Mouse (Mus musculus) hindbrain, postnatal 0 days (tissue): ENCODE results near the gene 0610010K14Rik. TPM values are rescaled to one million over a fixed set of nuclear protein-coding genes. Genes with fewer than 3 reads are reported as not detected.

ENCODE experiments used
- ATAC-seq: fragments of 200-750 bp; cut with Nextera tagmentation; 2 replicates; pipeline ENCODE4 v1.8.0; 2017; ENCODE audit warnings: mild to moderate bottlenecking, moderate TSS enrichment, moderate library complexity
- DNase-seq: peaks from one replicate; pipeline ENCODE4 v3.0.0-alpha.2; 2015; ENCODE audit warnings: low spot score
- H3K27ac ChIP-seq: fragments of 300-500 bp; sonication (generic); 2 replicates; pipeline ENCODE4 v1.5.1; 2014; ENCODE audit warnings: mild to moderate bottlenecking
- H3K27me3 ChIP-seq: fragments of 300-500 bp; sonication (generic); 2 replicates; pipeline ENCODE4 v1.6.1; 2014; ENCODE audit warnings: low read length, mixed read lengths; ENCODE audit not compliant: insufficient read depth
- H3K36me3 ChIP-seq: fragments of 300-500 bp; sonication (generic); 2 replicates; pipeline ENCODE4 v1.6.1; 2014; ENCODE audit warnings: low read length, mixed read lengths; ENCODE audit not compliant: insufficient read depth
- H3K4me1 ChIP-seq: fragments of 300-500 bp; sonication (generic); 2 replicates; pipeline ENCODE4 v1.6.1; 2014; ENCODE audit warnings: antibody characterized with exemption, low read length, mixed read lengths; ENCODE audit not compliant: insufficient read depth
- H3K4me2 ChIP-seq: fragments of 300-500 bp; sonication (generic); 2 replicates; pipeline ENCODE4 v1.6.1; 2014; ENCODE audit warnings: low read depth, mild to moderate bottlenecking, low read length, moderate library complexity, mixed read lengths
- H3K4me3 ChIP-seq: fragments of 300-500 bp; sonication (generic); 2 replicates; pipeline ENCODE4 v1.5.1; 2014; ENCODE audit warnings: low read length
- H3K9ac ChIP-seq: fragments of 300-500 bp; sonication (generic); replicated peaks from 2 replicates; pipeline ENCODE4 v1.6.1; 2014; ENCODE audit warnings: mild to moderate bottlenecking, low read length, moderate library complexity, mixed read lengths
- H3K9me3 ChIP-seq: fragments of 300-500 bp; sonication (generic); 2 replicates; pipeline ENCODE4 v1.6.1; 2016; ENCODE audit warnings: low read length, mixed read lengths
- CTCF ChIP-seq: IDR thresholded peaks from 2 replicates; pipeline ENCODE4 v1.5.1; 2016; ENCODE audit warnings: antibody characterized with exemption, control low read depth, low read depth
- WGBS: fragments of 180-500 bp; shearing (Covaris S2); extraction: QIAGEN DNeasy Blood & Tissue Kit; methylation state at CpG from one replicate; pipeline ENCODE4 v1.1.7; 2014; 5-methylcytosine and 5-hydroxymethylcytosine counted together
- microRNA counts: library from miRNA; unstranded; fragments of <30 nt; microRNA quantifications from one replicate; lab custom pipeline; 2015
- microRNA-seq, 2 experiments: library from miRNA; unstranded; fragments of <30 nt; microRNA quantifications; one replicate each; pipeline ENCODE4; 2016
- polyA plus RNA-seq: library from polyadenylated mRNA; unstranded; fragments of >200 nt; fragmentation: Nextera tagmentation; extraction: Ambion mirVana; gene quantifications from 2 replicates; pipeline ENCODE4 v1.2.1, GENCODE M21; 2015
- total RNA-seq: library from RNA; depleted of rRNA; stranded (reverse); fragments of >200 nt; gene quantifications from 2 replicates; pipeline ENCODE4 v1.2.3, GENCODE M21; 2014; rRNA removed

0610010K14Rik gene
- total and polyA plus RNA-seq, 2 experiments from 2014 or later: 61.6 to 172 TPM

DNA sequence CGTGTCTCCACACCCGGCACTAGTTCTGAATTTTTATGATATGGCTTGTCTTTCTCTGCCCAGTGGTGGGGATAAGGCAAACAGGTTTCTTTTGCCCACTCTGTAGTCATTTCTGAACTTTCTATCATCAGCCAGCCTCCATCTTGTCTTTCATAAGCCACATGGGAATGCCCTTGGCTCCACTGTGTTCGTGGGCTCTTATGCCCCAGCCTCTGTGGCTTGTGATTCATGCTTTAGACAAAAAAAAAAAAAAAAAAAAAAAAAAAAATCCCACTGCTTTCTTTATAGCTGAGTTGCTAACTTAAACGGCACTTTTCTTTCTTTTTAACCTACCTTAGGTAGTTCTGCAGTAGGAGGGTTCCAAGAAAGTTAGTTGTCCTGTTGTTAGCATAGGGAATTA is 45.6 kb downstream of the 0610010K14Rik start:
- no peak overlapping the region for H3K4me3 ChIP-seq
- TF ChIP-seq CTCF: no peak
- no peak for DNase-seq
- H3K27me3 ChIP-seq: no peaks in the 10 kb centered on the region
- H3K4me1 ChIP-seq: no peaks in the 10 kb centered on the region
- no peak for ATAC-seq
- no peaks in the 10 kb centered on the region for H3K9me3 ChIP-seq
- no peak overlapping the region for H3K4me2 ChIP-seq
- WGBS: 88% methylated on average over 4 of the region's 4 CpGs
- no peaks in the 10 kb centered on the region for H3K36me3 ChIP-seq
- H3K9ac ChIP-seq: no peak overlapping the region
- H3K27ac ChIP-seq: no peak overlapping the region

DNA sequence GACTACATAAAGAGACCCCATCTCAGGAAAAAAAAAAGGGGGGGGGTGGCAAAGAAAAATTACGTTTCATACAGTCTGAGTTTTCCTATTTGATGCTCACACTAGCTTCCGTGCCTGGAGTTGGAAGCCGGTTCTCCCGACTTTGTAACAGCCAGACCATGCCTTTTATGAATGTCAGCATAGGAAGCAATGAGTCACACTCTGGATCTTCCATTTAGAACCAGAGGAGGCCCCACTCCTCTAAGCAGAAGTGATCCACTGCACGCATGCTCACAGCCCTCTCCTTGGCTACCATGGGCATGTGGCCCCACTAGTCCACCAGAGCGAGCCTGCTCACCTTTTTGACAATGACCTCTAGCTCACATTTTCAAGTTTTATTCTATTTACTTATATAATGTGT is 46.5 kb downstream of the 0610010K14Rik start:
- Histone ChIP-seq H3K4me2 (no peak overlapping the region), H3K36me3 (no peaks in the 10 kb centered on the region), H3K9me3 (no peaks in the 10 kb centered on the region), H3K4me3 (no peak overlapping the region), H3K27me3 (no peaks in the 10 kb centered on the region), H3K9ac (no peak overlapping the region), H3K4me1 (no peaks in the 10 kb centered on the region), H3K27ac (no peak overlapping the region)
- no peak for ATAC-seq
- TF ChIP-seq CTCF: no peak
- no peak for DNase-seq
- 81% methylated on average over 6 of the region's 6 CpGs for WGBS

DNA sequence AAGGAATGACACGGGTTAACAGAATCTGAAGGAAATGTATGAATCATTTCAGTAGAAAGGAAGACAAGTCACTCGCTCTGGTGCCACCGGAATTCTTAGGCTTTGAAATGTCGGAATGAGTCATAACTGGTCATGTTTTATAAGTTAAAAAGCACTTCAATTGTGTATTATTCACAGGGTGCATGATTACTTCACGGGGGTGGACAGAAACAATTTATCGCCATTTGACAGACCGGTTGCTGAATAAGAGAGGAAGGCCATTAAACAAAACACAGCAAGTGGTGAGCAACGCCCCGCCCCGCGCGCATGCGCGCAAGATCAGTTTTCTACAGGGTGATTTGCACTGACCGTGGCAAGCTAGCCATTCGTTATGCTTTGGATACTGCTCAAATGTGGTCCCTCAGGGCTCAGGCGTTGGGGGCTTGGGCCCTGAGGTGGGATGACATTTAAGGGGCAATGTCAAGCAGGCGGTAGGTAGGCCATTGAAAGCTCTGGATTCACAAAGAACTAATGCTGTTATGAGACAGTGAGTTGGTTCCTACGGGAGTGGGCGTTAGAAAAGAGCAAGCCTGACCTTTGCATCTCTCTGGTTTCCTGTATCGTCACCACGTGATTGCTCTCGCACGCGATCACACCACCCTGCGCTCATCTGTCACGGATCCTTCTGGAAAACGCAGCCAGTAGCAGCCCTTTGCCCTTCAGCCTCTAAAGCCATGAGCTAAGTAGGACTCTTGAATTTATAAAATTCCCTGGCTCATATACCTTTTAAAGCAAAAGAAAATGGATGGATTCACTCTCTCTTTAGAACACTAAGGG is 48.2 kb downstream of the 0610010K14Rik start:
- Histone ChIP-seq H3K4me1 (no peaks in the 10 kb centered on the region), H3K9ac (no peak overlapping the region), H3K27me3 (no peaks in the 10 kb centered on the region), H3K27ac (no peak overlapping the region), H3K4me2 (no peak overlapping the region), H3K36me3 (no peaks in the 10 kb centered on the region), H3K4me3 (no peak overlapping the region), H3K9me3 (no peaks in the 10 kb centered on the region)
- no peak for TF ChIP-seq CTCF
- 75% methylated on average over 28 of the region's 28 CpGs for WGBS
- no peak for ATAC-seq
- no peak for DNase-seq

MicroRNA genes within 50 kb of the gene (microRNA counts, 519-probe panel; counts per million panel counts)
- microRNA mmu-miR-195 (lab: Ali Mortazavi, UCI): not detected
- 1,999 counts per million, percentile 28 among the panel's probes with 10 or more counts for microRNA mmu-miR-497 (lab: Ali Mortazavi, UCI)

Small RNAs within 50 kb of the gene (microRNA-seq; reads per million reads assigned to microRNA genes)
- gene Mir195a (1,844 to 2,298 reads per million in 2 experiments), gene Mir497 (0 reads per million in 2 experiments), gene Mir497b (0 reads per million in 2 experiments)

Other genes starting within 250 kb of the 0610010K14Rik start
- gene Gabarap, start 246.8 kb downstream of the 0610010K14Rik start, total RNA-seq: 175 and 209 TPM in 2 replicates
- gene Gabarap, start 246.8 kb downstream of the 0610010K14Rik start, polyA plus RNA-seq: 548 and 563 TPM in 2 replicates
- 34.3 and 47.9 TPM in 2 replicates for gene Phf23, start 242.1 kb downstream of the 0610010K14Rik start, total RNA-seq
- 44.0 and 46.0 TPM in 2 replicates for gene Phf23, start 242.1 kb downstream of the 0610010K14Rik start, polyA plus RNA-seq
- gene Dvl2, start 237.3 kb downstream of the 0610010K14Rik start, total RNA-seq: 20.9 and 37.3 TPM in 2 replicates
- 18.1 and 19.3 TPM in 2 replicates for gene Dvl2, start 237.3 kb downstream of the 0610010K14Rik start, polyA plus RNA-seq
- 44.4 and 47.2 TPM in 2 replicates for gene Acadvl, start 222.5 kb downstream of the 0610010K14Rik start, total RNA-seq
- 65.2 and 75.2 TPM in 2 replicates for gene Acadvl, start 222.5 kb downstream of the 0610010K14Rik start, polyA plus RNA-seq
- gene Dlg4, start 221.0 kb downstream of the 0610010K14Rik start, total RNA-seq: 209 and 225 TPM in 2 replicates
- gene Dlg4, start 221.0 kb downstream of the 0610010K14Rik start, polyA plus RNA-seq: 18.8 and 22.4 TPM in 2 replicates
- gene Asgr1, start 183.8 kb downstream of the 0610010K14Rik start, total RNA-seq: 2.3 and 2.8 TPM in 2 replicates
- 3.7 TPM in 2 replicates for gene Asgr1, start 183.8 kb downstream of the 0610010K14Rik start, polyA plus RNA-seq
- gene Asgr2, start 145.3 kb downstream of the 0610010K14Rik start, total RNA-seq: not detected in 2 replicates
- gene Asgr2, start 145.3 kb downstream of the 0610010K14Rik start, polyA plus RNA-seq: not detected in 2 replicates
- not detected in 2 replicates for gene Mgl2, start 107.6 kb downstream of the 0610010K14Rik start, total RNA-seq
- 1.1 and 1.6 TPM in 2 replicates for gene Mgl2, start 107.6 kb downstream of the 0610010K14Rik start, polyA plus RNA-seq
- gene Clec10a, start 81.7 kb downstream of the 0610010K14Rik start, total RNA-seq: 1.7 TPM in 1 of 2 replicates, not detected in the other
- 1.3 and 1.6 TPM in 2 replicates for gene Clec10a, start 81.7 kb downstream of the 0610010K14Rik start, polyA plus RNA-seq
- 13.4 and 23.7 TPM in 2 replicates for gene Slc16a11, start 25.2 kb downstream of the 0610010K14Rik start, total RNA-seq
- 12.9 and 14.3 TPM in 2 replicates for gene Slc16a11, start 25.2 kb downstream of the 0610010K14Rik start, polyA plus RNA-seq
- gene Slc16a13, start 16.9 kb downstream of the 0610010K14Rik start, total RNA-seq: 15.3 and 17.2 TPM in 2 replicates
- 9.4 and 10.8 TPM in 2 replicates for gene Slc16a13, start 16.9 kb downstream of the 0610010K14Rik start, polyA plus RNA-seq
- 4.9 and 5.0 TPM in 2 replicates for gene Bcl6b, start 8.1 kb downstream of the 0610010K14Rik start, total RNA-seq
- 2.4 and 2.7 TPM in 2 replicates for gene Bcl6b, start 8.1 kb downstream of the 0610010K14Rik start, polyA plus RNA-seq
- 1.9 and 2.8 TPM in 2 replicates for gene Gm21988, start 1.9 kb upstream of the 0610010K14Rik start, total RNA-seq
- gene Gm21988, start 1.9 kb upstream of the 0610010K14Rik start, polyA plus RNA-seq: 14.2 and 15.2 TPM in 2 replicates
- 85.4 and 88.6 TPM in 2 replicates for gene Rnasek, start 1.9 kb upstream of the 0610010K14Rik start, total RNA-seq
- 597 and 610 TPM in 2 replicates for gene Rnasek, start 1.9 kb upstream of the 0610010K14Rik start, polyA plus RNA-seq
- gene Alox12, start 17.4 kb upstream of the 0610010K14Rik start, total RNA-seq: 0.16 and 0.36 TPM in 2 replicates
- 0.32 and 0.49 TPM in 2 replicates for gene Alox12, start 17.4 kb upstream of the 0610010K14Rik start, polyA plus RNA-seq
- gene Alox12e, start 84.7 kb upstream of the 0610010K14Rik start, total RNA-seq: not detected in 2 replicates
- 0.08 and 0.09 TPM in 2 replicates for gene Alox12e, start 84.7 kb upstream of the 0610010K14Rik start, polyA plus RNA-seq
- not detected in 2 replicates for gene Alox15, start 114.1 kb upstream of the 0610010K14Rik start, total RNA-seq
- 0.09 TPM in 1 of 2 replicates, not detected in the other for gene Alox15, start 114.1 kb upstream of the 0610010K14Rik start, polyA plus RNA-seq
- gene Pelp1, start 172.1 kb upstream of the 0610010K14Rik start, total RNA-seq: 33.7 and 57.5 TPM in 2 replicates
- 23.6 and 25.5 TPM in 2 replicates for gene Pelp1, start 172.1 kb upstream of the 0610010K14Rik start, polyA plus RNA-seq
- 83.3 and 106 TPM in 2 replicates for gene Arrb2, start 194.7 kb upstream of the 0610010K14Rik start, total RNA-seq
- gene Arrb2, start 194.7 kb upstream of the 0610010K14Rik start, polyA plus RNA-seq: 51.9 and 56.3 TPM in 2 replicates
- gene Med11, start 214.0 kb upstream of the 0610010K14Rik start, total RNA-seq: 22.9 and 23.7 TPM in 2 replicates
- 29.3 and 30.5 TPM in 2 replicates for gene Med11, start 214.0 kb upstream of the 0610010K14Rik start, polyA plus RNA-seq
- 0.11 and 1.2 TPM in 2 replicates for gene Zmynd15, start 221.5 kb upstream of the 0610010K14Rik start, total RNA-seq
- 0.39 and 0.96 TPM in 2 replicates for gene Zmynd15, start 221.5 kb upstream of the 0610010K14Rik start, polyA plus RNA-seq
- 2.8 and 3.3 TPM in 2 replicates for gene Cxcl16, start 222.1 kb upstream of the 0610010K14Rik start, total RNA-seq
- gene Cxcl16, start 222.1 kb upstream of the 0610010K14Rik start, polyA plus RNA-seq: 3.4 and 4.1 TPM in 2 replicates